Mouse (Mus musculus) mouse embryonic stem cell (cell line): ENCODE measurements around the gene Spag8.

ENCODE experiments used
- in situ Hi-C, 2 experiments: fragments of 300-500 bp; cut with MboI; formaldehyde crosslinking; loops; 1 replicate in 1 of 2; 3 replicates in 1 of 2; pipeline ENCODE4 v1.14.3; 2019 to 2020; ENCODE audit warnings: low sequenced_read_pairs in 2 of 2, low pct_unique_long_range_greater_than_20kb in 1 of 2, mixed read lengths in 1 of 2; ENCODE audit not compliant: unreplicated experiment in 1 of 2

Spag8 gene

GRCm38 (mm10) chr4:43656339-43657109 lies 3.1 kb upstream of the Spag8 start, which contains the start of gene Hint2:
TSS of gene Hint2 (minus strand) at chr4:43656466.
- in situ Hi-C loops = no loop called here

DNA sequence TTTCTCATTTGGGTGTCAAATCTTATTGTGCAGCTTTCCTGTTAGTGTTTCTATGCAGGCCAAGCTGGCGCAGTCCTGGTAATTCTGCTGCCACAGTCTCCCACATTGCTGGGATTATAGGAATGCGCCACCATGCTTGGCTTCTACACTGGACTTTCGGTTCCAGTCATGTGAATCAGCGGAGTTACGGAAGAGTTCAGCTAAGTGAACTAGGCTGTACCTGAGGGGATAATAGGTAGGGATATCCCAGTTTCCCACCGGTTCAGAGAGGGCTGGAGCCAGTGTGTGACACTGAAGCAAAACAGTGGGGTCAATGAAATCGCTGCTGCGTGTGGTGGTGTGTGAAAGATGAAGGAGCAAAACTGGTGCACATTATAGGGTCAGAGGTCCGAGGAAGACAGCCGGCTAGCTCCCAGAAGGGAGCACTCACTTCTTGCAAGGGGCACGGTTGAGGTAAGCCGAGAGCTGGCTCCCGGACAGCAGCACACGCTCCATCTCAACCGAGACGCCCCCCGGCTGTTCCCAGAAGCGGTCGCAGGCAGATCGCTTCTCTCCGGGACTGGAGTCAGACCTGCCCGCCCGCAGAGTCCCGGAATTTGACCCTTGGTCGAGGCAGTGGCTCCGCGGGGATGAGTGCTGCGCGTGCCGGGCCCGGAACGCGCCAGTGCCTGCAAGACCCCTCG lies 2.4 kb upstream of the Spag8 start:
- in situ Hi-C loops = no loop called here

- in situ Hi-C loops = no loop called here
These were observed 668 bp downstream of the Spag8 start for GRCm38 (mm10) chr4:43652726-43653125.

DNA sequence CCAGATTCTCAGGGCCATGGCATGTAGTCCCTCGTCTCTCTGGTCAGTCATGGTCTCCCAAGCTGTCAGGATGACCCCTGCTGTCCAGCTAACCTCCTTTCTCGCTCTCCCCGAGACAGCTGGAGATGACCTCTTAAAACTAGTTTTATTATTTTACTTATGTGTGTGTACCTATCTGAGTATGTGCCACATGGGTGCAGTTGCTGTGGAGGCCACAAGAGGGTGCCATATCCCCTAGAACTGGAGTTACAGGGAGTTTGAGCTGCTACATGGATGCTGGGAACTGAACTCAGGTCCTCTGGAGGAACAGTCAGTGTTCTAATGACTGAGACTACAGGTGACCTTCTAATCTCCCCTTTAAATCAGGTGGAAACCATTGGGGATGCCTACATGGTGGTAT lies 3.6 kb downstream of the Spag8 start:
- in situ Hi-C loops = no loop called here

- in situ Hi-C loops = no loop called here
These were observed 12.9 kb downstream of the Spag8 start for GRCm38 (mm10) chr4:43640491-43640890.

DNA sequence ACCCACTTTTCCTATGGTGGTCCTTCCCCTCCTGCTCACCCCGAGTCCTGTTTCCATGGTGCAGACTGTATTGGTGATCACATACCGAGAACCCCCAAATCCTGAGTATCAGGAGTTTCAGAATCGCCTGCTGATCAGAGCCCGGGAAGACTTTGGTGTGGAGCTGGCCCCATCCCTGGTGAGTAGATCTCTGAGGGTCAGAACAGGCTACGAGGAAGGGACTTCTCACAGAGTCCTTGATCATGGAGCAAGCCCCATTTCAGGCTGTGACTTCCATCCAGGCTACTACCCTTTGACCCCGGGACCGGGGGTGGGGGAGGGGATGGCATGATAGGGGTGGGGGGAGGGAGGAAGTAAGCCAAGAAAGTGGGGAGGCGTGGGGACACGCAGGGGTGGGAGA lies 13.3 kb downstream of the Spag8 start:
- in situ Hi-C loops = no loop called here

DNA sequence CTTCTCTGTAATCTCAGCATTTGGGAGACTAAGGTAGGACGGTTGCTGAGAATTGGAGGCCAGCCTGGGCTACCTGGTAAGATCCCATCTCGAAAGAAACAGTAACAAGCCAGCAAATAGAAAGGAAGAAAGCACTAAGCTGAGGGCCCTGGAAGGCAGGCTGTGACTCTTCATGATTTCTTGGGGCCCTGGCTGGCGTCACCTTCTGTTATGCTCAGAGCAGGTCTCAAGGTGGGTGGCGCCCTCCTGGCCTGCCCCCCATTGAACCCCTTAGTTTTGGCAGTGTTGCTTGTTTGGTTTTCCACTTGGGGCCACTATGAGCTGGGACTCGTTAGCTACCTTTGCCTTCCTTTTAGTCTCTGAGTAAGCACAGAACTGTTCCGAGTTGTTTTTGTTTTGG lies 16.6 kb downstream of the Spag8 start:
- in situ Hi-C loops = no loop called here

DNA sequence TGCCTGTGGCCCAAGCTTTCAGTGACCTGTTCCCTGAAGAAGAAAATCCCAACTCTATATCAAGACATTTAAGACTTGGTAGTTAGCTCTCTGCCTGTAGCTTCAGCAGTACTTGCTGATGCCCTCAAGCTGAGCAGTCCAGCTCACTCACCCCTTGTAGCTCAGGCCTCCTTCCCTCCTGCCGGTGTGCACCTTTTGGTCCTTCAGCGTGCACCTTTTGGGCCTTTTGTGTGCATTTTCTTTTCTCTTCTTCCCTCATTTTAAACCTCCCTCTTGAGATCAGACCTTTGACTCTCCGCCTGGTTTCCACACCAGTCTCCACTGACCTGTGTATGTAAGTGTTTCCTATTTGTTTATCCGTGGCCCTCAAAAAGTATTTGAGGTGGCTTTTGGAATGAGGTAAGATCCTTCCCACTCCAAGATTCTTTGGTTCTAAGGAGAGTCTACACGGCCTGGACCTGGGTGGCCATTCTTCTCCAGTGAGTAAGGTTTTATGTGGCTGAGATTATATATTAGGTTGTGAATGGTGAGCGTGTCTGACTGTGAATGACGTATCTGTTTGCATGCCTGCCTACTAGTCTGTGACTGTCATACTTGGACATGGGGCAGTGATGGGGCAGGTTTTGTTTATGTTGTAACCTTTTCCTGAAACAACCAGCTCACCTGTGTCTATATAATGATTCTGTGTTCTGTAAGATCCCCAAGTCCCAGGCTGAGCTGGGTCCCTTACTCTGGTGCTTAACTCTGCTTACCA lies 18.6 kb downstream of the Spag8 start:
- in situ Hi-C loops = no loop called here

DNA sequence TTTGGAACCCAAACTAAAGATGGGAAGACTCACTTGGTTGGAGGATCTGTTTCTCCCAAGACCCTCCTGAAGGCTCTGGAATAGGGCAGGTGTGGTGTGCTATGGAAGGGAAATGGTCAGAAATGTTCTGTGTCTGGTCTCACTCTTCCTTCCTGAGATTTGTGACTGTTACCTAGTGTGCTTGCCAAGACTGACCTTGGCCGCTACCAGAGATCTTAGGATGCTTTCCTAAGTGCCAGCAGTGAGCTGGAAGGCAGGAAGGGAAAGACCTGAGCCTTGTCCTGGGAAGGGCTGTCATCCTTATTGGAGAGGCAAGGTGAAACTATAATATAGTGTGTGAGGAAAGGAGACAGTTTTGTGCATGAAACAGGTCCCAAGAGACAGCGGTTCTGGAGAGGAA lies 19.7 kb downstream of the Spag8 start:
- in situ Hi-C loops = no loop called here

DNA sequence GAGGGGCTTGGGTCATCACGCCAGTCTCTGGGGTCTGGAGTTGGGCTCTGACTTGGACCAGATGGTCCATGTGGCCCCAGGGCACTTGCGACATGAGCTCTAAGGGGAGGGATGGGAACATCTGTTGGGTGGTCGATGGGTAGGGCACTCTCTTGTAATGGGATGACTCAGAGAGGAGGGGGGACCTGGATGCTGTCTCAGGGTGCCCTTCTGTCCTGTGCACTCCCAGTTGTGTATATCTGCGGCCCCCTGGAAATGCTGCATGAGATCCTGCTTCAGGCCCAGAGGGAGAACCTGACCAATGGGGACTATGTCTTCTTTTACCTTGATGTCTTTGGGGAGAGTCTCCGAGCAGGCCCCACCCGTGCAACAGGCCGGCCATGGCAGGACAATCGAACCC lies 20.1 kb downstream of the Spag8 start:
- in situ Hi-C loops = no loop called here

- in situ Hi-C loops = no loop called here
These were observed 21.2 kb downstream of the Spag8 start for GRCm38 (mm10) chr4:43631956-43632920.

- in situ Hi-C loops = no loop called here
These were observed 22.1 kb downstream of the Spag8 start, which contains the start of gene Npr2 for GRCm38 (mm10) chr4:43631046-43631955. TSS of gene Npr2 (plus strand) at chr4:43631935.

DNA sequence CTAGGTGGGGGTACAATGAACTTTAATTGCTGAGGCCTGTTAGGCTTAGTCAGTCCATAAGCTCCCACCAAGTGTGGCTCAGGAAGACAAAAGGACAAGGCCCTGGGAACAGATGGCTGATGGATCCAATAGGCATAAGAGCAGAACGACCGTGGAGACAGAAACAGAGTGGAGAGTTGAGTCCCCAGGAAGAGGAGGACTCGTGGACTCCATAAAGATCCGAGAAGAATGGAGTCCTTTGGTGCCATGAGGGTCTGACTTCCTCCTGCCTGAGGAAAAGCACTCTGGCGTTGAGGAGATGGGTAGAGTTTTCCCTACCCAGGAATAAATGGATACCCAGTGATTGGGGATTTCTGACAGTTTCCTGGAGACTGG lies 22.7 kb downstream of the Spag8 start:
- in situ Hi-C loops = no loop called here

DNA sequence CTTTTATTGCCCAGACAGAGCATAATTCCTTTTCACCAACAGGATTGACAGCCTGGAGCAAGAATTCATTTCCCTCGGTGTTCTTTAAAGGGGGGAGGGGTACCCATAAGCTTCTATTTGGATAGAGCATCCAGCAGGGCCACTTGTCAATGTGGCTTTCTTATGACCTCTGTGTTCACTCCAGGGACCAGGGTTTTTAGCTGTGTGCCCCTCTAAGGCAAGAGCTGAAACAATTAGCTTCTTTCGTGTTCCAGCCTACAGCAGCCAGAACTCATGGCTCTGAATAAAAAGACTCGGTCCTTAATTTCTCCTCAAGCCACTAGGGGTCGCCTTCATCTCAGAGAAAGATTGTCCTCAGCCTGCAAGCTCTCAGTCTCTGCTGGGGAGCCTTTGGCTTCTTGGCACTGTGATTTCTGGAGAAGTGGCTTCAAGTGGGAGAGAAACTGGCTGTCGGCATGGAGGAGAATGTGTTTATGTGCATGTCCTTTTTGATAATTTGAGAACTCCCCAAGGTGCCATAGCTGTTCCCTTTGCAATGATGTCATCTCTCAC lies 23.3 kb downstream of the Spag8 start:
- in situ Hi-C loops = no loop called here

DNA sequence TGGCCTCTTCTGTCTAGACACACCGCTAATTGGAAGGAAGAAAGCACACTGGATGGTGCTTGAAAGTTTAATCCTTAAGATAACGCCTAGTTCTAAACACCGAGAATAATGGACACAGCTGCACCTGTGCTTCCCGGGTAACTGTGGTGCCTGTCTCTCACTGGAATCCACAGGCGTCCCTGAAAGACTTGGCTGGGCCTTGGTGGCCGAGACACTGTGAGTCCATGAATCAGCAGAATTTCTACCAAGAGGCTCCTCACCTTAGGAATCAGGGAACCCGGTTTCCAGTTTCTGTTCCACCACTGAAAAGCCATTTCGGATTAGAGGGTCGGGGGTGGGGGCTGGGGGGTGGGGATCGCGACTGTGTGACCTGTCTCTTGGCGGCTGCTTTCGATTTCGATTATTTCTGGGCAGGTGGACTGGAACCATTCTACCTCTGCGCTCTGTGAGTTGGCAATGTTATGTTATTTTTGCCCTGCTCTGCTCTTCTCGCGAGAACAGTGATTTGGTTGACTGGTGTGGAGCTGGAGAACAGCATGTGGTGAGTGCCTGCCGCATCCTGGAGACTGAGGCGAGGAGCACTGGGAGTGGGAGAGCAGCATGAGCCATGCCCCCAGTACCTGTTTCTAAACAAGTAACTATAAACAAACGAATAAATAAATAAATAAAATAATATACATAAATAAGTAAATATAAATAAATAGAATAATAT lies 24.1 kb downstream of the Spag8 start:
- in situ Hi-C loops = no loop called here

GRCm38 (mm10) chr4:43620146-43620778 lies 33.1 kb downstream of the Spag8 start:
- in situ Hi-C loops = no loop called here
